Mouse (Mus musculus) cerebellum, adult 2 months (tissue): Measurements from ENCODE around the gene Znhit6. TPM values are rescaled to one million over a fixed set of nuclear protein-coding genes. Genes with fewer than 3 reads are reported as not detected.

Experiments used
- DNase-seq, 2 experiments: peaks; one replicate each; pipeline ENCODE4 v3.0.0; 2021
- H3K27ac ChIP-seq: fragments of 200-500 bp; 2 replicates; pipeline ENCODE4 v1.5.1; 2012; ENCODE audit warnings: low read length, control low read depth, inconsistent platforms; ENCODE audit not compliant: insufficient read depth
- H3K27me3 ChIP-seq: fragments of 200-500 bp; 2 replicates; pipeline ENCODE4 v1.6.1; 2012; ENCODE audit warnings: inconsistent platforms, mild to moderate bottlenecking, low read length, moderate library complexity; ENCODE audit not compliant: control insufficient read depth, insufficient read depth
- H3K4me1 ChIP-seq: fragments of 200-500 bp; 2 replicates; pipeline ENCODE4 v1.6.1; 2011; ENCODE audit warnings: low read length; ENCODE audit not compliant: control insufficient read depth, insufficient read depth
- H3K4me3 ChIP-seq: fragments of 200-500 bp; replicated peaks from 2 replicates; pipeline ENCODE3; 2011; ENCODE audit warnings: mild to moderate bottlenecking, low read depth, low read length, control low read depth; ENCODE audit not compliant: insufficient read depth
- CTCF ChIP-seq: fragments of 200-500 bp; IDR thresholded peaks from 2 replicates; pipeline ENCODE4 v1.5.1; 2011; ENCODE audit warnings: low read depth, mild to moderate bottlenecking, control low read depth, low read length, moderate library complexity, borderline replicate concordance; ENCODE audit not compliant: insufficient read depth
- POLR2A ChIP-seq: fragments of 200-500 bp; IDR thresholded peaks from 2 replicates; pipeline ENCODE4 v1.6.1; 2011; ENCODE audit warnings: low read length, control low read depth, borderline replicate concordance; ENCODE audit not compliant: insufficient read depth
- WGBS: fragments of 180-500 bp; shearing (Covaris S2); methylation state at CpG from one replicate; pipeline ENCODE4 v1.1.7; 2018; 5-methylcytosine and 5-hydroxymethylcytosine counted together
- polyA plus RNA-seq: library from polyadenylated mRNA; depleted of rRNA; stranded (reverse); fragments of >200 nt; gene quantifications from 2 replicates; pipeline ENCODE4 v1.2.3, GENCODE M21; 2012; rRNA removed

Gene Znhit6
- 13.3 and 13.4 TPM in 2 replicates for polyA plus RNA-seq

- peak; percentile 93 for DNase-seq
- 5% methylated on average over 37 of the region's 37 CpGs for WGBS
- peak; percentile 65; the same call in 1 of the 2 replicates for TF ChIP-seq POLR2A
- no peak for TF ChIP-seq CTCF
These were observed at the start of gene Znhit6 for GRCm38 (mm10) chr3:145575743-145576481. TSS of gene Znhit6 (plus strand) at chr3:145576205.

GRCm38 (mm10) chr3:145537870-145538269 lies 38.1 kb upstream of the Znhit6 start:
- Histone ChIP-seq H3K27ac (no peak overlapping the region), H3K27me3 (no peaks in the 10 kb centered on the region), H3K4me1 (no peaks in the 10 kb centered on the region), H3K4me3 (no peak overlapping the region)
- 94% methylated on average over 1 of the region's 1 CpGs for WGBS
- DNase-seq, result no peak
- TF ChIP-seq POLR2A (no peak), CTCF (no peak)

More at GRCm38 (mm10) chr3:145575743-145576481, at the start of gene Znhit6:
- Histone ChIP-seq H3K27me3 (no peaks in the 10 kb centered on the region), H3K4me1 (no peaks in the 10 kb centered on the region), H3K27ac (no peak within 1 kb of the TSS), H3K4me3 (peak within 1 kb of the TSS; percentile 90)

GRCm38 (mm10) chr3:145548441-145549415 lies 27.3 kb upstream of the Znhit6 start:
- Histone ChIP-seq H3K27ac (no peak overlapping the region), H3K4me3 (no peak overlapping the region), H3K27me3 (no peaks in the 10 kb centered on the region), H3K4me1 (no peaks in the 10 kb centered on the region)
- 64% methylated on average over 10 of the region's 10 CpGs for whole genome bisulfite sequencing
- TF ChIP-seq CTCF, result no peak
- TF ChIP-seq POLR2A, result no peak
- DNase-seq, result no peak

DNA sequence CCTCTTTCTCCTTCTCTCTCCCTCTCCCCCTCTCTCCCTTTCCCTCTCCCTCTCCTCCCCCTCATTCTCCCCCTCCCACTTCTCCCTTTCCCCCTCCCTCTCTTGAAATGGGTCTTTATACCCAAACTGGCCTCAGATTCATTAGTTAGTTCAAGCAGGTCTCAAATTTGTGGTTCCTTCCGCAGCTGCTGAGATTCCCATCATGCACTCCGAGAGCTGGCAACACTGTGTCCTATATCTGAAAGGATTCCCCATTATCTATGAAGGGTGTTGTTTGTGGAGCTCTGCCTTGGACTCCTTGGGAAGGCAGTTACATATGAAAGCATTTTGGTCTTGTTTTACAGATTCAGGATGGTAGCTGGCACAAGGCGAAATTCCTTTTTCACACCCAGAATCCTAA lies 25.8 kb upstream of the Znhit6 start:
- H3K27me3 ChIP-seq, result no peaks in the 10 kb centered on the region
- DNase-seq, result no peak
- TF ChIP-seq CTCF (no peak), POLR2A (no peak)
- H3K4me1 ChIP-seq, result no peaks in the 10 kb centered on the region
- H3K4me3 ChIP-seq, result no peak overlapping the region
- 61% methylated on average over 3 of the region's 3 CpGs for WGBS
- H3K27ac ChIP-seq, result no peak overlapping the region

DNA sequence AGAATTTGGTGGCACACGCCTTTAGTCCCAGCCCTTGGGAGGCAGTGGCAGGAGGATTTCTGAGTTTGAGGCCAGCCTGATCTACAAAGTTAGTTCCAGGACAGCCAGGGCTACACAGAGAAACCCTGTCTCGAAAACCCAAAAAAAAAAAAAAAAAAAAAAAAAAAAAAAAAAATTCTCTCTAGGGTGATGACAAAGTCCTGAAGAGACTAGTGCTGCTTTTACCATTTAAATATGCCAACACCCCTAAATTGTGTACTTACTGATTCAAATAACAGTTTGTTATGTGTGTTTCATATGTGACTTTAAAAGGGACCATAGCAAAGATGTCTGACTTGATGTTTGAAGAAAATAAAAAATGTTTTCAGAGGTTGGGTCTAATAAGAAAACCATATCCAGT lies 21.6 kb upstream of the Znhit6 start:
- H3K27me3 ChIP-seq, result no peaks in the 10 kb centered on the region
- DNase-seq, result no peak
- H3K4me1 ChIP-seq, result no peaks in the 10 kb centered on the region
- no peak for TF ChIP-seq POLR2A
- no peak for TF ChIP-seq CTCF
- H3K27ac ChIP-seq, result no peak overlapping the region
- H3K4me3 ChIP-seq, result no peak overlapping the region
- WGBS, result 89% methylated on average over 2 of the region's 2 CpGs

- 86% methylated on average over 10 of the region's 10 CpGs for WGBS
- TF ChIP-seq POLR2A (no peak), CTCF (no peak)
- no peak overlapping the region for H3K27ac ChIP-seq
- H3K4me1 ChIP-seq, result no peaks in the 10 kb centered on the region
- DNase-seq, result no peak
- no peaks in the 10 kb centered on the region for H3K27me3 ChIP-seq
- no peak overlapping the region for H3K4me3 ChIP-seq
These were observed 19.8 kb upstream of the Znhit6 start for GRCm38 (mm10) chr3:145556206-145556605.

GRCm38 (mm10) chr3:145559675-145560074 lies 16.3 kb upstream of the Znhit6 start:
- DNase-seq, result no peak
- TF ChIP-seq CTCF (no peak), POLR2A (no peak)
- H3K4me1 ChIP-seq, result no peaks in the 10 kb centered on the region
- no peak overlapping the region for H3K27ac ChIP-seq
- no peaks in the 10 kb centered on the region for H3K27me3 ChIP-seq
- 93% methylated on average over 5 of the region's 5 CpGs for WGBS
- H3K4me3 ChIP-seq, result no peak overlapping the region
